Mouse (Mus musculus) adrenal gland, postnatal 0 days (tissue): ENCODE measurements around the gene Drp2. TPM values are rescaled to one million over a fixed set of nuclear protein-coding genes. Genes with fewer than 3 reads are reported as not detected.

ENCODE experiments used
- polyA plus RNA-seq: library from polyadenylated mRNA; unstranded; fragments of >200 nt; fragmentation: Nextera tagmentation; extraction: Ambion mirVana; gene quantifications from 2 replicates; pipeline ENCODE4 v1.2.1, GENCODE M21; 2015

Gene Drp2
- polyA plus RNA-seq, result 0.21 and 0.58 TPM in 2 replicates

DNA sequence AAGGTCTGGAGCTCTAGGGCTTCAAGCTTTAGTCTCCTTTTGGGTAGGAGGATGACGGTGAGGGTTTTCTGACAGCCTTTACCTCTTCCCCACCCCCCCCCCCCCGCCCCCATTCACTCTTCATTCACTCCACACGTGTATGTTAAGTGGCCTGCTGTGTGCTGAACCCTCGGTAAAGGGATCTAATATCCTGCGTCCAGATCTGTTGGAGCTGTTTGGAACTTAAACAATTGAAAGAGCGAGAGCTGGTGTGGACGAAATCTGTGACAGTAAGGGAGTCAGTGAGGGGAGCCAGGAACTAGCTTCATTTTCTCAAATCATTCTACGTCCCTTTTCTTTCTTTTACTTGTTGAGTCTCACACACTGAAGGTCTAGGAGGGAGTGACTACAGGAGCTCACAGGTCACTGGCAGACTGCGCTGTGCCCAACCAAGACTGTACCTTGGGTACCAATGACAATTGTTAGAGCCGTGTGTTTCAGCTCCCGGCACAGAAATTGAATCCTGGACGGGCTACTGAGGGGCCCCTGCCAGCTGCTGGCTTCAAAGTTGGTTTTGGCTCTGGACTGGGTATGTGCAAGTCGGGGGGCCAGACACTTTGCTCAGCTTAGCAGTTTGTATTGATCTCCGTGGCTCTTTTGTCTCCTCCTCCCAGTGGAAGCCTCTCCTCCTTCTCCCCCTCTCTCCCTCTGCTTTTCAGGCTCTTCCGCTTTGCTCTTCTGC, at the start of gene Drp2:
Gene Drp2 (plus strand): TSS at position 689 of the 721 bp plus-strand sequence.

DNA sequence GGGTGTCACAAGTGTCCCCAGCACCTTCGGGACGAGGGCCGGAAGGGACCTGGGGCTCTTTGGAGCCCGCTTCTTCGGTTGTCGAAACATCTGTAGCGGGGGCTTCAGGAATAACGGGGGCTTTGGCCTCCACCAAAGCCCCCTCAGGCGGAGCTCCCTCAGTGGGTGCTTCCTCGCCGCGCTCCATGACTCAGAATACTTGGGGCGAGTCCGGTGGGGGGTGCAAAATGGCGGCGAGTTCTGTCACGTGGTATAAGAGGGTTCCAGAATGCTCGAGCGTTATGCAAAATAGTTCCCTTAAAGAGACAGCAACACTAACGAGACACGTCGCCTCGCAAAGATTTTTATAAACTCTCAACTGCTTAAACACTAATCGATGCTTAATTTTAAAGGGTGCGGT, 71.9 kb downstream of the Drp2 start, which contains the start of gene Taf7l:
Gene Taf7l (minus strand): TSS at position 201 of the 400 bp plus-strand sequence.

Other genes with a start within 250 kb of the Drp2 start
- gene Xkrx, start 242.5 kb upstream of the Drp2 start, polyA plus RNA-seq, result 0.25 and 0.40 TPM in 2 replicates
- not detected in 2 replicates for gene Arl13a, start 217.1 kb upstream of the Drp2 start, polyA plus RNA-seq
- 0.19 TPM in 1 of 2 replicates, not detected in the other for gene Nox1, start 182.6 kb upstream of the Drp2 start, polyA plus RNA-seq
- gene Trmt2b, start 127.6 kb upstream of the Drp2 start, polyA plus RNA-seq, result 21.6 and 24.2 TPM in 2 replicates
- 86.1 and 189 TPM in 2 replicates for gene Tmem35a, start 109.3 kb upstream of the Drp2 start, polyA plus RNA-seq
- 8.7 and 12.6 TPM in 2 replicates for gene Cenpi, start 96.5 kb upstream of the Drp2 start, polyA plus RNA-seq
- gene Taf7l, start 71.9 kb downstream of the Drp2 start, polyA plus RNA-seq, result 0.13 TPM in 1 of 2 replicates, not detected in the other
- 116 and 140 TPM in 2 replicates for gene Timm8a1, start 137.3 kb downstream of the Drp2 start, polyA plus RNA-seq
- 1.8 and 3.5 TPM in 2 replicates for gene Btk, start 179.0 kb downstream of the Drp2 start, polyA plus RNA-seq
- gene Rpl36a, start 181.1 kb downstream of the Drp2 start, polyA plus RNA-seq, result 544 and 949 TPM in 2 replicates
- gene Gla, start 196.6 kb downstream of the Drp2 start, polyA plus RNA-seq, result 5.0 and 8.1 TPM in 2 replicates
- 55.6 and 69.5 TPM in 2 replicates for gene Hnrnph2, start 196.6 kb downstream of the Drp2 start, polyA plus RNA-seq